Mouse (Mus musculus) bone marrow, adult 2 months (tissue): ENCODE results near the gene Ube2a.

ENCODE experiments used
- CTCF ChIP-seq: fragments of 200-500 bp; IDR thresholded peaks from 2 replicates; pipeline ENCODE4 v1.5.1; 2011; ENCODE audit warnings: low read length, control low read depth; ENCODE audit not compliant: control insufficient read depth, insufficient read depth
- POLR2A ChIP-seq: fragments of 200-500 bp; IDR thresholded peaks from 2 replicates; pipeline ENCODE4 v1.6.1; 2011; ENCODE audit warnings: low read depth, mild to moderate bottlenecking, control low read depth, low read length, borderline replicate concordance; ENCODE audit not compliant: control insufficient read depth

DNA sequence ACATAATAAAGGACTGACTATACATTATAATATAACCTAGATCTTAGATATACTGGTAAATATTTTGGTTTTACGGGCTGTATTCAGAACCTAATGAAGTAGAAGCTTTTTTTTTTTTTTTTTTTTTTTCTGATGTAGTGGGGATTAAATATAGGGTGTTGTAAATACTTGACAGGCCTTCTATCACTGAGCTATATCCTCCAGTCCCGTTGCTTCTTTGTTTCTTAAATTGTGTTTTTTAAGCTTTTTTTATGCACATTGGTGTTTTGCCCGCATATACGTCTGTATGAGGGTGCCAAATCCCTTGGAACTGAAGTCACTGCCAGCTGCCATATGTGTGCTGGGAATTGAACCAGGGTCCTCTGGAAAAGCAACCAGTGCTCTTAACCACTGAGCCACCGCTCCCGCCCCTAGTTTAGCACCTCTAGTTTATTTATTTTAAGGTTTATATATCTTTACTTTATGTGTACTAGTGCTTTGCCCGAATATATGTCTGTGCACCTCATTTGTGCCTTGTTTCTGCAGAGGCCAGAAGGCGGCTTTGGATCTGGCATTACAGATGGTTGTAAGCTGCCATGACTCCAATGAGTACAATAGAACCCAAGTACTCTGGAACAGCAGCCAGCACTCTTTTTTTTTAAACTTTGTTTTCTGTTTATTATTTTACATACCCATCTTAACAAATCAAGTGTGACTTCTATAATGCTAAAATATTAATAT is 8.9 kb upstream of the Ube2a start:
- no peak for TF ChIP-seq CTCF
- no peak for TF ChIP-seq POLR2A
